Mouse (Mus musculus) intestine, embryonic 16.5 days (tissue): Measurements from ENCODE around the gene Tyw5. TPM values are rescaled to one million over a fixed set of nuclear protein-coding genes. Genes with fewer than 3 reads are reported as not detected.

ENCODE experiments used
- ATAC-seq: fragments of 200-750 bp; cut with Nextera tagmentation; 2 replicates; pipeline ENCODE4 v1.8.0; 2017; ENCODE audit warnings: moderate TSS enrichment, moderate library complexity
- H3K27ac ChIP-seq: fragments of 300-500 bp; sonication (generic); 2 replicates; pipeline ENCODE4 v1.5.1; 2014; ENCODE audit warnings: mild to moderate bottlenecking, low read length
- H3K27me3 ChIP-seq: fragments of 300-500 bp; sonication (generic); replicated peaks from 2 replicates; pipeline ENCODE4 v1.6.1; 2014; ENCODE audit warnings: low read length, control low read depth, mixed read lengths; ENCODE audit not compliant: control insufficient read depth, insufficient read depth
- H3K36me3 ChIP-seq: fragments of 300-500 bp; sonication (generic); 2 replicates; pipeline ENCODE4 v1.6.1; 2014; ENCODE audit warnings: low read length, control low read depth; ENCODE audit not compliant: control insufficient read depth, insufficient read depth
- H3K4me1 ChIP-seq: fragments of 300-500 bp; sonication (generic); 2 replicates; pipeline ENCODE4 v1.6.1; 2014; ENCODE audit warnings: low read length, control low read depth, mixed read lengths; ENCODE audit not compliant: control insufficient read depth, insufficient read depth
- H3K4me2 ChIP-seq: fragments of 300-500 bp; sonication (generic); 2 replicates; pipeline ENCODE4 v1.6.1; 2014; ENCODE audit warnings: low read depth, low read length, control low read depth
- H3K4me3 ChIP-seq: fragments of 300-500 bp; sonication (generic); 2 replicates; pipeline ENCODE4 v1.5.1; 2014; ENCODE audit warnings: mild to moderate bottlenecking, low read length
- H3K9ac ChIP-seq: fragments of 300-500 bp; sonication (generic); 2 replicates; pipeline ENCODE4 v1.6.1; 2014; ENCODE audit warnings: low read depth, low read length
- H3K9me3 ChIP-seq: fragments of 300-500 bp; sonication (generic); 2 replicates; pipeline ENCODE4 v1.6.1; 2016; ENCODE audit warnings: low read length, control low read depth; ENCODE audit not compliant: control insufficient read depth
- whole genome bisulfite sequencing: fragments of 180-500 bp; shearing (Covaris S2); extraction: QIAGEN DNeasy Blood & Tissue Kit; methylation state at CpG from one replicate; pipeline ENCODE4 v1.1.7; 2014; 5-methylcytosine and 5-hydroxymethylcytosine counted together
- polyA plus RNA-seq: library from polyadenylated mRNA; unstranded; fragments of >200 nt; fragmentation: Nextera tagmentation; extraction: Ambion mirVana; gene quantifications from 2 replicates; pipeline ENCODE4 v1.2.1, GENCODE M21; 2015

The Tyw5 gene
- polyA plus RNA-seq, 1 experiment from 2014 or later = 19.4 TPM

DNA sequence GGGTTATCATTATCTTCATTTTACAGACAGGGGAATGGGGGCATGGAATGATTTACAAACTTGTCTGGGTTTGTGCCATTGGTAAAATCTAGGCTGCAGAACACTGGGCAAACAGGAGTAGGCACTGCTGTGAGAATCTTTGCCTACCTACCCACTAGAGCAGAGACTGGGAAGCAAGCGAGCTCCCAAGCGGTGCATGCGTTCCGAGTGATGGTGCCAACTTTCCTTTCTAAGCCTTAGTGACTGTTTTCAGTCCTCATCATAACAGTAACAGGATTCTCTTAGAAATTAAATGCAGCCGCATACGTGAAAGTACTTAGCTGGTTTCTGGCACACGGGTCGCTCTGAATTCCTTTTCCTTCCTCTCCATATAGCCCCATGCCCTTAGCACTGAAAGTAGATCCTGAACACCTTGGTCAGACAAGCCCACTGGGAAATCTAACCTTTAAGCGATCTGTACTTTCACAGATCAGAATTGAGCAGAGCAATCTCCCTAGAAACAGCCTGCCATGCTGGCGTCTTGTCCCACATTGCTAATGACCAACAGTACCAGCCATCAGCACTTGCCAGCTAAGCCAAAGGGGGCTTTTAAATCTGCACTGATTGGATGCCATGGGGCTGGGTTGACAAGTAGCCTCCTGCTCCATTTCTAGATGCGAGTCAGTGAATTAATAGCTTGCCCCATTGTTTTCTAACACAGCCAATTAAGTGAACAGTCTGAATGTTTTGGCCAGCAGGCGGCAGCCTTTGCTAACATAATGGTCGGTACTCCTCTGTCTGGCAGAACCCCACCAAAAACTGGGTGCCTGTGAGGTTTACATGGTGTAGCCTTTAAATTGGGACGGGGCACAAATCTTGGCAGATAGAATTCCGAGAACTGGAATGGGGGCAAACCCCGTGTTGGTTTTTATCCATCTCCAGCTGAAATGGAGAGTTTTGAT lies 21.7 kb upstream of the Tyw5 start:
- ATAC-seq = peak; percentile 70; the same call in 1 of the 2 replicates
- Histone ChIP-seq H3K27ac (no peak overlapping the region), H3K4me2 (0 out of 2 replicates have a peak overlapping the region, but pooled peaks have one; percentile 2), H3K9ac (no peak overlapping the region), H3K27me3 (no peaks in the 10 kb centered on the region), H3K4me1 (peaks cover 9% of the 10 kb centered on the region), H3K9me3 (no peaks in the 10 kb centered on the region), H3K4me3 (no peak overlapping the region), H3K36me3 (no peaks in the 10 kb centered on the region)
- 54% methylated on average over 16 of the region's 16 CpGs for WGBS

GRCm38 (mm10) chr1:57423696-57424095 lies 16.8 kb upstream of the Tyw5 start:
- Histone ChIP-seq H3K27me3 (no peaks in the 10 kb centered on the region), H3K9me3 (no peaks in the 10 kb centered on the region), H3K36me3 (no peaks in the 10 kb centered on the region), H3K27ac (no peak overlapping the region), H3K4me3 (no peak overlapping the region), H3K9ac (no peak overlapping the region), H3K4me2 (no peak overlapping the region), H3K4me1 (no peaks in the 10 kb centered on the region; the same call in 1 of the 2 replicates)
- no peak for ATAC-seq
- WGBS = 0% methylated on average over 1 of the region's 1 CpGs

DNA sequence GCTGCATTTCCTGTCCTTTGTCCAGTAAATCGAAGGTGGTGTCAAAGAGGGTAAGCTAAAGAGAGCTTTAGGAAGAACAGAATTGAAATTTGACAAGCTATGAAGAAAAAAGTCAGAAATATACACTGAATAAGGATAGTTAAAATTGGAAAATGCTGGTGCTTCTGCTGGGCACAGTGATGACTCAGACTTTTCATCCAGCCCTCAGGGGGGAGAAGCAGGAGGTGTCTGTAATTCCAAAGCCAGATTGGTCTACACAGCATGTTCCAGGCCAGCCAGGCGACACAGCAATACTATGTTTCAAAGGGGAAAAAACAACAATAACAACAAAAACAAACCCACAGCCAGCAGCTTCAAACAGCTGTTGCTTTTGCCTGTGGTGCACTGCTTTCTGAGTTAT lies 6.5 kb upstream of the Tyw5 start:
- Histone ChIP-seq H3K27me3 (no peaks in the 10 kb centered on the region), H3K36me3 (peaks cover 3% of the 10 kb centered on the region; the same call in 1 of the 2 replicates), H3K4me3 (no peak overlapping the region), H3K4me2 (no peak overlapping the region), H3K9ac (no peak overlapping the region), H3K27ac (no peak overlapping the region), H3K9me3 (no peaks in the 10 kb centered on the region), H3K4me1 (peaks cover 3% of the 10 kb centered on the region)
- no peak for ATAC-seq
- WGBS = 93% methylated on average over 2 of the region's 2 CpGs

DNA sequence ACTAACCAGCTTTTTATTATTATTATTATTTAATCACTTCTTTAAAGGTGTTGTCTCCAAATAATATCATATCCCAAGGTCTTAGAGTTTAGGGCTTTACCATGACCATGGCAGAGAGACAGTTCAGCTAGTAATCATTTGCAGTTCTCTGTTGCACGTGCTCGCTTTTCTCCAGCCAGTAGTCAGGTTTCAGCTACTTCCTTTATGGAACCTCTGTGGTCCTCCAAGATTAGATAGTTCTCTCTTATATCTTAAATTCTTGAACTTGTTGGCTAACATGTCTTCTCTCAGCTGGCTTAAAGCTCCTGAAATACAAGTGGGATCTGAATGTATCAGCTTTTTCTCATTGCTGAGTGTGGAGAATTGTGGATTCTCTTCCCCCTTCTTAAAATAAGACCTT lies 2.1 kb upstream of the Tyw5 start:
- H3K27me3 ChIP-seq = no peaks in the 10 kb centered on the region
- H3K9ac ChIP-seq = no peak overlapping the region
- no peaks in the 10 kb centered on the region for H3K9me3 ChIP-seq
- no peak overlapping the region for H3K4me3 ChIP-seq
- ATAC-seq = no peak
- peaks cover 3% of the 10 kb centered on the region; the same call in 1 of the 2 replicates for H3K36me3 ChIP-seq
- H3K4me2 ChIP-seq = no peak overlapping the region
- peaks cover 14% of the 10 kb centered on the region for H3K4me1 ChIP-seq
- 88% methylated on average over 2 of the region's 2 CpGs for WGBS
- H3K27ac ChIP-seq = no peak overlapping the region

GRCm38 (mm10) chr1:57402116-57402515 lies 4.8 kb downstream of the Tyw5 start:
- Histone ChIP-seq H3K27me3 (no peaks in the 10 kb centered on the region), H3K4me1 (0 out of 2 replicates have a peak, but pooled peaks cover 4% of the 10 kb centered on the region), H3K36me3 (no peaks in the 10 kb centered on the region), H3K9ac (no peak overlapping the region), H3K4me3 (no peak overlapping the region), H3K4me2 (no peak overlapping the region), H3K9me3 (no peaks in the 10 kb centered on the region), H3K27ac (no peak overlapping the region)
- 87% methylated on average over 5 of the region's 5 CpGs for WGBS
- ATAC-seq = no peak

DNA sequence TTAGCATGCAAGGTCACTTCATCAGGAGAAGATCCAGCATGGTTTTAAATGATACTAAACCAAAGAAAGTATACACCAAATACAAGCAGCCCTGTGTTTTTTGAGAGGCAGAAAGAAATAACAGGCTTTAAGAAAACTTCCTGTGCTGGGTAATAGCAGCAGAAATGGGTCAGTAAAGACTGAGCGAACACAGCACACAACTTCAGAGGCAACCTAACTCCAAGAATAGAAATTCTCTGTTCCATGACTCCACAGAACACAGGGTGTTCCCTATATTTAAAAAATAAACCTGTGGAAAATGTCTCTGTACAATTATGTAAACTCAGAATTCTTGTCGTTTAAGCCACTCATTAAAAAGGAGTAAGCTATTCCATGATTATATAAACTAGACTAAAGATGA lies 6.0 kb downstream of the Tyw5 start:
- Histone ChIP-seq H3K9ac (no peak overlapping the region), H3K36me3 (peaks cover 4% of the 10 kb centered on the region; the same call in 1 of the 2 replicates), H3K27me3 (no peaks in the 10 kb centered on the region), H3K9me3 (no peaks in the 10 kb centered on the region), H3K27ac (no peak overlapping the region), H3K4me2 (no peak overlapping the region), H3K4me3 (no peak overlapping the region), H3K4me1 (0 out of 2 replicates have a peak, but pooled peaks cover 4% of the 10 kb centered on the region)
- 90% methylated on average over 2 of the region's 2 CpGs for WGBS
- no peak for ATAC-seq

DNA sequence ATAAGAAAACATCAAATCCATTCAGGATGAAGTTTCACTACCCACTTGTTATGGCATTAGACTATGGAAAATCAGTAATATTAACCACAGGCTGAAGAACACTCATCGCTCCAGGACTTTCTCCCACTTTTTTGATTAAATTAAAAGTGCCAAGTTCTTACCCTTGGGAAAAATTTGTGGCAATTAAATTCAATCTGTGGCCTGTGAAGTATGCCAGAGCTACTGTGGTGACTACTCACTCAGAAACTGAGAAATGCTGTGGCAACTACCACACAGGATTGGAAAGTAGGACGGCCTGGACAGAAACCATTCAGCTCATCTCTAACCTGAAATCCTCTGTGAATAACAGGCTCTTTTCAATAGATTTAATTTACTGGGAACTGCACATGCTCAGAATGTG lies 6.6 kb downstream of the Tyw5 start:
- H3K4me1 ChIP-seq = 0 out of 2 replicates have a peak, but pooled peaks cover under 1% of the 10 kb centered on the region
- H3K4me2 ChIP-seq = no peak overlapping the region
- no peaks in the 10 kb centered on the region for H3K27me3 ChIP-seq
- no peak for ATAC-seq
- H3K27ac ChIP-seq = no peak overlapping the region
- H3K4me3 ChIP-seq = no peak overlapping the region
- H3K9me3 ChIP-seq = no peaks in the 10 kb centered on the region
- no peak overlapping the region for H3K9ac ChIP-seq
- 90% methylated on average over 2 of the region's 2 CpGs for WGBS
- peaks cover 7% of the 10 kb centered on the region; the same call in 1 of the 2 replicates for H3K36me3 ChIP-seq

DNA sequence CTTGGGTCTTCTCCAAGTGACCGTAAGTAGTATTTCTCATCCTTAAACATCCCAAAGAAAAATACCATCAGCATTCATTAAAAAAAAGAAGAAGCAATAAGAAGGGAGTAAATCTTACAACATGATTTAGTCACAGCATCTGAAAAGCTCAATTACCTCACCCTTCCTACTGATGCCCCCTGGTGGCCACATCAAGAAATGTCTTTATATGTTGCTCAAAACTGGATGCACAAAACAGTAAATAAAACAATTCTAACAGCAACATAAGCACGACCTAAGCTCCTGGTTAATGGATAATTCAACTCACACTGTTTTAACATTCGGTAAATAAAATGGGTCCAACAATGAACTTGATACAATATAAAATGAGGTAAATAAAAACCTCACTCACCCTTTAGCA lies 12.8 kb downstream of the Tyw5 start:
- H3K27ac ChIP-seq = no peak overlapping the region
- peaks cover 9% of the 10 kb centered on the region; the same call in 1 of the 2 replicates for H3K36me3 ChIP-seq
- 66% methylated on average over 3 of the region's 3 CpGs for WGBS
- no peak overlapping the region for H3K4me2 ChIP-seq
- H3K9ac ChIP-seq = no peak overlapping the region
- H3K27me3 ChIP-seq = no peaks in the 10 kb centered on the region
- H3K4me1 ChIP-seq = no peaks in the 10 kb centered on the region
- no peak overlapping the region for H3K4me3 ChIP-seq
- ATAC-seq = no peak
- no peaks in the 10 kb centered on the region for H3K9me3 ChIP-seq

DNA sequence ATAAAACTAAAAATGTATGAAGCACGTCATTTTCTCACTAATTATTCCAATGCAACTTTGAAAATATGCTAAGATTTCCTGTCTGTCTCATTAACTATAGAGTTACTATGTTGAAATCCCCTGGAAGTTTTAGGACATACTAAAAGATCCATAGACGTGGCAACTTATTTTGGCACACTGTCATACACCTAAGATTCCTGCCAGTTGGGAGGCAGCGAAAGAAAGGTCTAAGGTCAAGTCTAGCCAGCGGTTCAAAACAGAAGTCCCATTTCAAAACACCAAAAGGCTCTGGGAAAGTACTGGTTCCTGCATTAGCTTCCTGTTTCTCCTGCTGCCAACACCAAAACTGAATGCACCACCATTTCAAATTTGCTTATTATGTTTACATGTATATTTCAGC lies 14.5 kb downstream of the Tyw5 start:
- H3K9ac ChIP-seq = no peak overlapping the region
- H3K27me3 ChIP-seq = no peaks in the 10 kb centered on the region
- H3K4me1 ChIP-seq = no peaks in the 10 kb centered on the region
- no peaks in the 10 kb centered on the region for H3K9me3 ChIP-seq
- H3K4me3 ChIP-seq = no peak overlapping the region
- no peak for ATAC-seq
- H3K36me3 ChIP-seq = peaks cover 9% of the 10 kb centered on the region; the same call in 1 of the 2 replicates
- WGBS = 84% methylated on average over 4 of the region's 4 CpGs
- H3K4me2 ChIP-seq = no peak overlapping the region
- no peak overlapping the region for H3K27ac ChIP-seq
